Mouse (Mus musculus): ENCODE measurements around the gene Mef2d.

The Mef2d gene

GRCm38 (mm10) chr3:88201640-88202039, 59.5 kb downstream of the Mef2d start:
- no peak for DNase-seq (ENCODE audit: low read depth, low spot score)
- Histone ChIP-seq H3K27me3 (ENCODE audit: control insufficient read depth, insufficient read depth, low read length, poor library complexity, severe bottlenecking) (peaks cover 2% of the 10 kb centered on the region; the same call in 1 of the 2 replicates), H3K36me3 (ENCODE audit: control insufficient read depth, insufficient read depth, low read length, poor library complexity, severe bottlenecking) (no peaks in the 10 kb centered on the region)

- DNase-seq (ENCODE audit: low read depth, low spot score): no peak
- no peaks in the 10 kb centered on the region for H3K36me3 ChIP-seq (ENCODE audit: control insufficient read depth, insufficient read depth, low read length, poor library complexity, severe bottlenecking)
- H3K27me3 ChIP-seq (ENCODE audit: control insufficient read depth, insufficient read depth, low read length, poor library complexity, severe bottlenecking): peaks cover 2% of the 10 kb centered on the region; the same call in 1 of the 2 replicates
Observed at GRCm38 (mm10) chr3:88202986-88203385, 60.8 kb downstream of the Mef2d start.

- Histone ChIP-seq H3K36me3 (ENCODE audit: control insufficient read depth, insufficient read depth, low read length, poor library complexity, severe bottlenecking) (no peaks in the 10 kb centered on the region), H3K27me3 (ENCODE audit: control insufficient read depth, insufficient read depth, low read length, poor library complexity, severe bottlenecking) (peaks cover 2% of the 10 kb centered on the region; the same call in 1 of the 2 replicates)
- no peak for DNase-seq (ENCODE audit: low read depth, low spot score)
Observed at GRCm38 (mm10) chr3:88203456-88203855, 61.3 kb downstream of the Mef2d start.

DNA sequence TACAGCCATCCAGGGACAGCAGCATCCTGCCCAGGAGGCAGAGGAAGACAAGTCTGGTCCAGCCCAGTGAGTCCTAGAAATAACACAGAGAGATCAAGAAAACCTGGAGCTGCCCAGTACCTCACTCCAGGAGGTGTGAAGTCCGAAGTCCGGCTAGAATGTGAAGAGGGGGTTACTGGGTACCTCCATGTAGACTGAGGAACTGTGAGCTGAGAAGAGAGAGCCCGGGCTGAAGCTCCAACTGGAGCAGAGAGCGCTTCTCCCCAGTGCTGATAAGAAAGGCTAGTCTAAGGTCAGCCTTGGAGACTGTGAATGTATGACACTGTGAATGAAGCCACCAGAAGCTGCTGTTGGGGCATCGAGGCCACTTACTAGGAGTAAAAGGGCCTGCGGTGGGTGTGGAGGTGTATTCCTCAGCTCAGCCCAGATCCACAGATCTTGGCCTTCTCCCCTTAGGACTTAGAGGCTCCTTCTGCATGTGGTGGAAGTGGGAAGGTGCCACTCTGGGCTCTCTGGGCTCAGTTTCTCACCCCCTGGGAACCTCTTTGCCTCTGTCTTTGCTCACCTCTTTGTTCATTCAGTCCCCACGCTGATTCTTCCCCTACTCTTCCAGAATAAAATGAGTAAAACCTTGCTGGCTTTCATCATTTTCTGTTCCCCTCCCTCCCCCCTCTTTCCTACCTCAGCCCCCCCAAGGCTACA, 62.0 kb downstream of the Mef2d start:
- DNase-seq (ENCODE audit: low read depth, low spot score): no peak
- peaks cover 2% of the 10 kb centered on the region; the same call in 1 of the 2 replicates for H3K27me3 ChIP-seq (ENCODE audit: control insufficient read depth, insufficient read depth, low read length, poor library complexity, severe bottlenecking)
- no peaks in the 10 kb centered on the region for H3K36me3 ChIP-seq (ENCODE audit: control insufficient read depth, insufficient read depth, low read length, poor library complexity, severe bottlenecking)

DNA sequence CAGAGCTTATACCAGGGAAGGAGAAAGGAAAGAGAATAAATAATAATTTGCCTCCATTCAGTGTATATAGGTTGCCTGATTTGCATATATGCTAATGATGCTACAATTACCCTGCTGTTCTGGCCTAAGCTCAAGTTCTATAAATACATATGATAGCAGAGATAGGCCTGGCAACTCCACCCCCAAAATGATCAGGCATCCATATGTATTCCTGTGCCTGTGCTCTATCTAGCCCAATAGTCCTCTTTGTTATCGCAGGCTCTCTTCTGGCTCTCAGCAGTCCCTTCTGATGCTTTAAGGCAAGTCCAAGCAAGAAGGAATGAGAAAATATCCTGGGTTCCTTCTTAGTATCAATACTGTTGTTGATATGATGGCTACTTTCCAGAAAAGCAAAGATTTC, 62.6 kb downstream of the Mef2d start:
- no peaks in the 10 kb centered on the region for H3K36me3 ChIP-seq (ENCODE audit: control insufficient read depth, insufficient read depth, low read length, poor library complexity, severe bottlenecking)
- DNase-seq (ENCODE audit: low read depth, low spot score): no peak
- peaks cover 2% of the 10 kb centered on the region; the same call in 1 of the 2 replicates for H3K27me3 ChIP-seq (ENCODE audit: control insufficient read depth, insufficient read depth, low read length, poor library complexity, severe bottlenecking)

GRCm38 (mm10) chr3:88205176-88205562, 63.0 kb downstream of the Mef2d start:
- DNase-seq (ENCODE audit: low read depth, low spot score): no peak
- Histone ChIP-seq H3K36me3 (ENCODE audit: control insufficient read depth, insufficient read depth, low read length, poor library complexity, severe bottlenecking) (no peaks in the 10 kb centered on the region), H3K27me3 (ENCODE audit: control insufficient read depth, insufficient read depth, low read length, poor library complexity, severe bottlenecking) (peaks cover 2% of the 10 kb centered on the region; the same call in 1 of the 2 replicates)

GRCm38 (mm10) chr3:88205563-88206491, 63.7 kb downstream of the Mef2d start:
- no peak for DNase-seq (ENCODE audit: low read depth, low spot score)
- H3K27me3 ChIP-seq (ENCODE audit: control insufficient read depth, insufficient read depth, low read length, poor library complexity, severe bottlenecking): peaks cover 2% of the 10 kb centered on the region; the same call in 1 of the 2 replicates
- H3K36me3 ChIP-seq (ENCODE audit: control insufficient read depth, insufficient read depth, low read length, poor library complexity, severe bottlenecking): no peaks in the 10 kb centered on the region

GRCm38 (mm10) chr3:88206500-88206899, 64.3 kb downstream of the Mef2d start:
- no peak for DNase-seq (ENCODE audit: low read depth, low spot score)
- no peaks in the 10 kb centered on the region for H3K36me3 ChIP-seq (ENCODE audit: control insufficient read depth, insufficient read depth, low read length, poor library complexity, severe bottlenecking)
- peaks cover 2% of the 10 kb centered on the region; the same call in 1 of the 2 replicates for H3K27me3 ChIP-seq (ENCODE audit: control insufficient read depth, insufficient read depth, low read length, poor library complexity, severe bottlenecking)

- Histone ChIP-seq H3K36me3 (ENCODE audit: control insufficient read depth, insufficient read depth, low read length, poor library complexity, severe bottlenecking) (no peaks in the 10 kb centered on the region), H3K27me3 (ENCODE audit: control insufficient read depth, insufficient read depth, low read length, poor library complexity, severe bottlenecking) (peaks cover 2% of the 10 kb centered on the region; the same call in 1 of the 2 replicates)
- no peak for DNase-seq (ENCODE audit: low read depth, low spot score)
Observed at GRCm38 (mm10) chr3:88206901-88207371, 64.8 kb downstream of the Mef2d start.

DNA sequence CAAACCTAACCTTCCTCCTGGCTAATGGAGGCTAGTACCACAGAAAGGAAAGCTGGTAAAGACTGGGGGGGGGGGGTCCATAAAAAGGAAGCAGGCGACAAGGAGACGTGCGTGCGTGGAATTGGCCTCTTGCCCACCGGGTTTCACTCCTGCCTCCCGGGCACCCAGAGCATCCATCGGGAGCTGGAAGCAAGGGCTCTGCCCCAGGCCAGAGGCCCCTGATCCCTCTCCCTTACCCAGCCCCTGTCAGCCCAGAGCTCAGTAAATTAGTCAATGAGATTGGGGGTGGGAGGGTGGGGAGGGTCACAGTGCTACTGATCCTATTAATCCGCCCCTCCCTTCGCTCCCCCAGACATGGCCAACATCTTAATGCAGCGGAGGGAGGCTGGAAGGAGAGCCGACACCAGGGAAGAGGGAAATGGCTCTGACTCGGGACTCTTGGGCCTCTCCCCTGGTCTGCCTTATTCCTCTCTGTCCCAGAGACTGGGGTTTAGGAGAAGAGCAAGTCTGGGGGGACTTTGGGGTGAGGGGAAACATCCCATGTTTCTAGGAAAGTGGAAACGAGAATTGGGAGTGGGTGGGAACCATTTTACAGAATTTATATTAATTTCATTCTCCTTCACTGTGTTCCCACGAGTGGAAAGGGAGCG, 65.4 kb downstream of the Mef2d start:
- DNase-seq (ENCODE audit: low read depth, low spot score): no peak
- Histone ChIP-seq H3K36me3 (ENCODE audit: control insufficient read depth, insufficient read depth, low read length, poor library complexity, severe bottlenecking) (no peaks in the 10 kb centered on the region), H3K27me3 (ENCODE audit: control insufficient read depth, insufficient read depth, low read length, poor library complexity, severe bottlenecking) (peaks cover 2% of the 10 kb centered on the region; the same call in 1 of the 2 replicates)

GRCm38 (mm10) chr3:88208226-88208720, 66.1 kb downstream of the Mef2d start:
- Histone ChIP-seq H3K27me3 (ENCODE audit: control insufficient read depth, insufficient read depth, low read length, poor library complexity, severe bottlenecking) (peaks cover 2% of the 10 kb centered on the region; the same call in 1 of the 2 replicates), H3K36me3 (ENCODE audit: control insufficient read depth, insufficient read depth, low read length, poor library complexity, severe bottlenecking) (no peaks in the 10 kb centered on the region)
- DNase-seq (ENCODE audit: low read depth, low spot score): no peak

- no peaks in the 10 kb centered on the region; the same call in 1 of the 2 replicates for H3K27me3 ChIP-seq (ENCODE audit: control insufficient read depth, insufficient read depth, low read length, poor library complexity, severe bottlenecking)
- no peak for DNase-seq (ENCODE audit: low read depth, low spot score)
- H3K36me3 ChIP-seq (ENCODE audit: control insufficient read depth, insufficient read depth, low read length, poor library complexity, severe bottlenecking): no peaks in the 10 kb centered on the region
Observed at GRCm38 (mm10) chr3:88209306-88209705, 67.1 kb downstream of the Mef2d start.

- DNase-seq (ENCODE audit: low read depth, low spot score): no peak
- Histone ChIP-seq H3K36me3 (ENCODE audit: control insufficient read depth, insufficient read depth, low read length, poor library complexity, severe bottlenecking) (no peaks in the 10 kb centered on the region), H3K27me3 (ENCODE audit: control insufficient read depth, insufficient read depth, low read length, poor library complexity, severe bottlenecking) (no peaks in the 10 kb centered on the region; the same call in 1 of the 2 replicates)
Observed at GRCm38 (mm10) chr3:88210121-88210520, 67.9 kb downstream of the Mef2d start.

GRCm38 (mm10) chr3:88210918-88211317, 68.7 kb downstream of the Mef2d start:
- no peak for DNase-seq (ENCODE audit: low read depth, low spot score)
- Histone ChIP-seq H3K36me3 (ENCODE audit: control insufficient read depth, insufficient read depth, low read length, poor library complexity, severe bottlenecking) (no peaks in the 10 kb centered on the region), H3K27me3 (ENCODE audit: control insufficient read depth, insufficient read depth, low read length, poor library complexity, severe bottlenecking) (peaks cover 3% of the 10 kb centered on the region)

Data from splenic B cell, adult 2 months (primary cell).